Mouse (Mus musculus) lung, embryonic 16.5 days (tissue): Measurements from ENCODE around the gene Zfp385b. TPM values are rescaled to one million over a fixed set of nuclear protein-coding genes. Genes with fewer than 3 reads are reported as not detected.
A peak's percentile ranks its signal among the peaks of the same experiment; 100 is the strongest.

ENCODE experiments used
- ATAC-seq: fragments of 200-750 bp; cut with Nextera tagmentation; 2 replicates; pipeline ENCODE4 v1.8.0; 2017; ENCODE audit warnings: low read depth, mild to moderate bottlenecking, moderate library complexity
- H3K27ac ChIP-seq: fragments of 300-500 bp; sonication (generic); 2 replicates; pipeline ENCODE4 v1.5.1; 2014; ENCODE audit warnings: mild to moderate bottlenecking, control low read depth, low read length
- H3K27me3 ChIP-seq: fragments of 300-500 bp; sonication (generic); 2 replicates; pipeline ENCODE4 v1.6.1; 2014; ENCODE audit warnings: low read depth, low read length, mixed read lengths; ENCODE audit not compliant: control insufficient read depth, insufficient read depth
- H3K36me3 ChIP-seq: fragments of 300-500 bp; sonication (generic); 2 replicates; pipeline ENCODE4 v1.6.1; 2014; ENCODE audit warnings: low read length; ENCODE audit not compliant: control insufficient read depth, insufficient read depth
- H3K4me1 ChIP-seq: fragments of 300-500 bp; sonication (generic); replicated peaks from 2 replicates; pipeline ENCODE4 v1.6.1; 2014; ENCODE audit warnings: low read length, mixed read lengths; ENCODE audit not compliant: control insufficient read depth, insufficient read depth
- H3K4me2 ChIP-seq: fragments of 300-500 bp; sonication (generic); 2 replicates; pipeline ENCODE4 v1.6.1; 2014; ENCODE audit warnings: low read depth, low read length, control low read depth
- H3K4me3 ChIP-seq: fragments of 300-500 bp; sonication (generic); 2 replicates; pipeline ENCODE4 v1.5.1; 2014; ENCODE audit warnings: mild to moderate bottlenecking, low read length, control low read depth
- H3K9ac ChIP-seq: fragments of 300-500 bp; sonication (generic); 2 replicates; pipeline ENCODE4 v1.6.1; 2014; ENCODE audit warnings: low read length, control low read depth
- H3K9me3 ChIP-seq: fragments of 300-500 bp; sonication (generic); 2 replicates; pipeline ENCODE4 v1.6.1; 2016; ENCODE audit warnings: low read length; ENCODE audit not compliant: control insufficient read depth
- WGBS: fragments of 180-500 bp; shearing (Covaris S2); extraction: QIAGEN DNeasy Blood & Tissue Kit; methylation state at CpG from one replicate; pipeline ENCODE4 v1.1.7; 2014; 5-methylcytosine and 5-hydroxymethylcytosine counted together
- polyA plus RNA-seq: library from polyadenylated mRNA; unstranded; fragments of >200 nt; fragmentation: Nextera tagmentation; extraction: Ambion mirVana; gene quantifications from 2 replicates; pipeline ENCODE4 v1.2.1, GENCODE M21; 2015

Gene Zfp385b
- polyA plus RNA-seq, 1 experiment from 2014 or later = 7.0 TPM

GRCm38 (mm10) chr2:77817357-77817894 lies 2.0 kb downstream of the Zfp385b start:
- no peaks in the 10 kb centered on the region for H3K36me3 ChIP-seq
- no peak overlapping the region for H3K9ac ChIP-seq
- peak overlapping the region; percentile 100 for H3K4me2 ChIP-seq
- ATAC-seq = no peak
- H3K27me3 ChIP-seq = peaks cover 29% of the 10 kb centered on the region
- H3K9me3 ChIP-seq = no peaks in the 10 kb centered on the region
- H3K27ac ChIP-seq = no peak overlapping the region
- peaks cover 14% of the 10 kb centered on the region; the same call in 1 of the 2 replicates for H3K4me1 ChIP-seq
- 13% methylated on average over 12 of the region's 12 CpGs for WGBS
- peak overlapping the region; percentile 65 for H3K4me3 ChIP-seq

GRCm38 (mm10) chr2:77816413-77817314 lies 2.8 kb downstream of the Zfp385b start:
- peak overlapping the region; percentile 62 for H3K9ac ChIP-seq
- under 1% methylated on average over 79 of the region's 116 CpGs for WGBS
- no peaks in the 10 kb centered on the region for H3K9me3 ChIP-seq
- no peaks in the 10 kb centered on the region for H3K36me3 ChIP-seq
- peak overlapping the region; percentile 65 for H3K4me3 ChIP-seq
- no peak overlapping the region for H3K27ac ChIP-seq
- H3K27me3 ChIP-seq = peaks cover 29% of the 10 kb centered on the region
- ATAC-seq = peak; percentile 86
- H3K4me1 ChIP-seq = peaks cover 14% of the 10 kb centered on the region; the same call in 1 of the 2 replicates
- peak overlapping the region; percentile 100 for H3K4me2 ChIP-seq

- Histone ChIP-seq H3K4me3 (peak overlapping the region; percentile 65), H3K27me3 (peaks cover 29% of the 10 kb centered on the region)
These were observed 3.5 kb downstream of the Zfp385b start for GRCm38 (mm10) chr2:77815775-77816412.

GRCm38 (mm10) chr2:77814896-77815295 lies 4.5 kb downstream of the Zfp385b start:
- peaks cover 29% of the 10 kb centered on the region for H3K27me3 ChIP-seq
- H3K4me2 ChIP-seq = no peak overlapping the region
- ATAC-seq = no peak
- H3K9ac ChIP-seq = no peak overlapping the region
- peaks cover 14% of the 10 kb centered on the region; the same call in 1 of the 2 replicates for H3K4me1 ChIP-seq
- no peak overlapping the region for H3K4me3 ChIP-seq
- H3K9me3 ChIP-seq = no peaks in the 10 kb centered on the region
- WGBS = 73% methylated on average over 8 of the region's 8 CpGs
- H3K27ac ChIP-seq = no peak overlapping the region
- no peaks in the 10 kb centered on the region for H3K36me3 ChIP-seq

More at GRCm38 (mm10) chr2:77815775-77816412, 3.5 kb downstream of the Zfp385b start:
- Histone ChIP-seq H3K4me2 (peak overlapping the region; percentile 100), H3K4me1 (peaks cover 14% of the 10 kb centered on the region; the same call in 1 of the 2 replicates), H3K9ac (peak overlapping the region; percentile 62), H3K27ac (no peak overlapping the region), H3K9me3 (no peaks in the 10 kb centered on the region), H3K36me3 (no peaks in the 10 kb centered on the region)
- no peak for ATAC-seq
- WGBS = 4% methylated on average over 20 of the region's 20 CpGs

GRCm38 (mm10) chr2:77813029-77813428 lies 6.4 kb downstream of the Zfp385b start:
- H3K4me3 ChIP-seq = no peak overlapping the region
- WGBS = 58% methylated on average over 3 of the region's 3 CpGs
- peaks cover 27% of the 10 kb centered on the region for H3K27me3 ChIP-seq
- no peak overlapping the region for H3K9ac ChIP-seq
- no peaks in the 10 kb centered on the region for H3K9me3 ChIP-seq
- no peak overlapping the region for H3K27ac ChIP-seq
- H3K36me3 ChIP-seq = no peaks in the 10 kb centered on the region
- peaks cover 14% of the 10 kb centered on the region; the same call in 1 of the 2 replicates for H3K4me1 ChIP-seq
- no peak overlapping the region for H3K4me2 ChIP-seq
- ATAC-seq = no peak

GRCm38 (mm10) chr2:77810748-77811147 lies 8.7 kb downstream of the Zfp385b start:
- H3K9me3 ChIP-seq = no peaks in the 10 kb centered on the region
- H3K27ac ChIP-seq = no peak overlapping the region
- 89% methylated on average over 5 of the region's 5 CpGs for WGBS
- no peak for ATAC-seq
- peaks cover 13% of the 10 kb centered on the region for H3K27me3 ChIP-seq
- H3K36me3 ChIP-seq = no peaks in the 10 kb centered on the region
- H3K4me1 ChIP-seq = no peaks in the 10 kb centered on the region; the same call in 1 of the 2 replicates
- H3K9ac ChIP-seq = no peak overlapping the region
- no peak overlapping the region for H3K4me3 ChIP-seq
- H3K4me2 ChIP-seq = no peak overlapping the region

GRCm38 (mm10) chr2:77804781-77805180 lies 14.7 kb downstream of the Zfp385b start:
- Histone ChIP-seq H3K4me1 (no peaks in the 10 kb centered on the region), H3K4me2 (no peak overlapping the region), H3K9me3 (no peaks in the 10 kb centered on the region), H3K27ac (no peak overlapping the region), H3K27me3 (no peaks in the 10 kb centered on the region), H3K4me3 (no peak overlapping the region), H3K9ac (no peak overlapping the region), H3K36me3 (no peaks in the 10 kb centered on the region)
- 82% methylated on average over 7 of the region's 7 CpGs for WGBS
- ATAC-seq = no peak

GRCm38 (mm10) chr2:77802291-77802690 lies 17.1 kb downstream of the Zfp385b start:
- H3K4me2 ChIP-seq = no peak overlapping the region
- H3K9me3 ChIP-seq = no peaks in the 10 kb centered on the region
- no peaks in the 10 kb centered on the region for H3K36me3 ChIP-seq
- H3K27me3 ChIP-seq = no peaks in the 10 kb centered on the region
- H3K4me3 ChIP-seq = no peak overlapping the region
- no peak overlapping the region for H3K9ac ChIP-seq
- H3K4me1 ChIP-seq = no peaks in the 10 kb centered on the region
- ATAC-seq = no peak
- H3K27ac ChIP-seq = no peak overlapping the region
- WGBS = 80% methylated on average over 3 of the region's 3 CpGs

GRCm38 (mm10) chr2:77801430-77801829 lies 18.0 kb downstream of the Zfp385b start:
- no peaks in the 10 kb centered on the region for H3K27me3 ChIP-seq
- ATAC-seq = no peak
- no peaks in the 10 kb centered on the region for H3K36me3 ChIP-seq
- H3K4me3 ChIP-seq = no peak overlapping the region
- H3K4me1 ChIP-seq = no peaks in the 10 kb centered on the region
- 85% methylated on average over 4 of the region's 4 CpGs for WGBS
- no peak overlapping the region for H3K4me2 ChIP-seq
- no peaks in the 10 kb centered on the region for H3K9me3 ChIP-seq
- no peak overlapping the region for H3K27ac ChIP-seq
- H3K9ac ChIP-seq = no peak overlapping the region
